Mouse (Mus musculus): ENCODE measurements around the gene Uck2. TPM values are rescaled to one million over a fixed set of nuclear protein-coding genes. Genes with fewer than 3 reads are reported as not detected.

The Uck2 gene
- polyA plus RNA-seq (2015; fragmentation: Nextera tagmentation; extraction: Ambion mirVana): 46.6 and 75.5 TPM in 2 replicates

- Histone ChIP-seq H3K4me1 (peaks cover 33% of the 10 kb centered on the region), H3K9me3 (replicated peaks) (no peaks in the 10 kb centered on the region), H3K27ac (replicated peaks) (peak within 1 kb of the TSS; percentile 96), H3K4me3 (replicated peaks) (peak within 1 kb of the TSS; percentile 81), H3K9ac (replicated peaks) (peak within 1 kb of the TSS; percentile 85), H3K36me3 (no peaks in the 10 kb centered on the region), H3K4me2 (peak within 1 kb of the TSS; percentile 72), H3K27me3 (replicated peaks) (no peaks in the 10 kb centered on the region)
- WGBS: 0% methylated on average over 2 of the region's 2 CpGs
- ATAC-seq (ENCODE audit: low FRiP score): no peak
Measured at GRCm38 (mm10) chr1:167285320-167285355, at the start of gene Uck2. Uck2 (minus strand) TSS chr1:167285320.

- no peak for ATAC-seq (ENCODE audit: low FRiP score)
- Histone ChIP-seq H3K9me3 (replicated peaks) (no peaks in the 10 kb centered on the region), H3K4me2 (no peak overlapping the region), H3K4me1 (no peaks in the 10 kb centered on the region), H3K27me3 (replicated peaks) (no peaks in the 10 kb centered on the region), H3K4me3 (replicated peaks) (no peak overlapping the region), H3K9ac (replicated peaks) (no peak overlapping the region), H3K36me3 (peaks cover 48% of the 10 kb centered on the region), H3K27ac (replicated peaks) (no peak overlapping the region)
- 92% methylated on average over 8 of the region's 8 CpGs for WGBS
Measured at GRCm38 (mm10) chr1:167331106-167331505, 46.0 kb upstream of the Uck2 start.

GRCm38 (mm10) chr1:167328776-167329175 lies 43.7 kb upstream of the Uck2 start:
- Histone ChIP-seq H3K4me2 (no peak overlapping the region), H3K9ac (replicated peaks) (no peak overlapping the region), H3K4me3 (replicated peaks) (no peak overlapping the region), H3K9me3 (replicated peaks) (no peaks in the 10 kb centered on the region), H3K27me3 (replicated peaks) (no peaks in the 10 kb centered on the region), H3K27ac (replicated peaks) (no peak overlapping the region), H3K36me3 (peaks cover 55% of the 10 kb centered on the region), H3K4me1 (no peaks in the 10 kb centered on the region)
- ATAC-seq (ENCODE audit: low FRiP score): no peak
- WGBS: 93% methylated on average over 6 of the region's 6 CpGs

- H3K4me1 ChIP-seq: no peaks in the 10 kb centered on the region
- no peak overlapping the region for H3K4me2 ChIP-seq
- peaks cover 69% of the 10 kb centered on the region for H3K36me3 ChIP-seq
- no peak overlapping the region for H3K4me3 ChIP-seq (replicated peaks)
- ATAC-seq (ENCODE audit: low FRiP score): no peak
- no peak overlapping the region for H3K27ac ChIP-seq (replicated peaks)
- no peak overlapping the region for H3K9ac ChIP-seq (replicated peaks)
- H3K9me3 ChIP-seq (replicated peaks): no peaks in the 10 kb centered on the region
- WGBS: 98% methylated on average over 6 of the region's 6 CpGs
- H3K27me3 ChIP-seq (replicated peaks): no peaks in the 10 kb centered on the region
Measured at GRCm38 (mm10) chr1:167321691-167322090, 36.6 kb upstream of the Uck2 start.

- 89% methylated on average over 4 of the region's 4 CpGs for WGBS
- peaks cover 26% of the 10 kb centered on the region for H3K36me3 ChIP-seq
- no peak overlapping the region for H3K9ac ChIP-seq (replicated peaks)
- no peak overlapping the region for H3K4me2 ChIP-seq
- H3K27ac ChIP-seq (replicated peaks): no peak overlapping the region
- H3K4me3 ChIP-seq (replicated peaks): no peak overlapping the region
- ATAC-seq (ENCODE audit: low FRiP score): no peak
- H3K9me3 ChIP-seq (replicated peaks): no peaks in the 10 kb centered on the region
- peaks cover 5% of the 10 kb centered on the region for H3K4me1 ChIP-seq
- no peaks in the 10 kb centered on the region for H3K27me3 ChIP-seq (replicated peaks)
Measured at GRCm38 (mm10) chr1:167313220-167313619, 28.1 kb upstream of the Uck2 start.

- Histone ChIP-seq H3K4me2 (no peak overlapping the region), H3K9ac (replicated peaks) (no peak overlapping the region), H3K4me3 (replicated peaks) (no peak overlapping the region), H3K27me3 (replicated peaks) (no peaks in the 10 kb centered on the region), H3K27ac (replicated peaks) (no peak overlapping the region), H3K9me3 (replicated peaks) (no peaks in the 10 kb centered on the region), H3K4me1 (peaks cover 9% of the 10 kb centered on the region), H3K36me3 (peaks cover 20% of the 10 kb centered on the region)
- ATAC-seq (ENCODE audit: low FRiP score): no peak
Measured at GRCm38 (mm10) chr1:167312367-167312766, 27.2 kb upstream of the Uck2 start.

GRCm38 (mm10) chr1:167308261-167309054 lies 23.3 kb upstream of the Uck2 start, which contains the start of gene Tmco1:
Tmco1 (plus strand) TSS chr1:167308378.
- Histone ChIP-seq H3K4me2 (peak within 1 kb of the TSS; percentile 83), H3K4me1 (peaks cover 13% of the 10 kb centered on the region), H3K27me3 (replicated peaks) (no peaks in the 10 kb centered on the region), H3K36me3 (peaks cover 6% of the 10 kb centered on the region; the same call in 1 of the 2 replicates), H3K9ac (replicated peaks) (peak within 1 kb of the TSS; percentile 86), H3K27ac (replicated peaks) (peak within 1 kb of the TSS; percentile 96), H3K4me3 (replicated peaks) (peak within 1 kb of the TSS; percentile 82), H3K9me3 (replicated peaks) (no peaks in the 10 kb centered on the region)
- peak; percentile 99 for ATAC-seq (ENCODE audit: low FRiP score)
- under 1% methylated on average over 82 of the region's 82 CpGs for WGBS

GRCm38 (mm10) chr1:167307674-167308073 lies 22.6 kb upstream of the Uck2 start:
- Histone ChIP-seq H3K9me3 (replicated peaks) (no peaks in the 10 kb centered on the region), H3K9ac (replicated peaks) (no peak overlapping the region), H3K4me1 (peaks cover 13% of the 10 kb centered on the region), H3K4me3 (replicated peaks) (peak overlapping the region; percentile 82), H3K27ac (replicated peaks) (peak overlapping the region; percentile 96; the same call in 1 of the 2 replicates), H3K4me2 (peak overlapping the region; percentile 83), H3K36me3 (peaks cover 6% of the 10 kb centered on the region; the same call in 1 of the 2 replicates), H3K27me3 (replicated peaks) (no peaks in the 10 kb centered on the region)
- WGBS: 64% methylated on average over 11 of the region's 11 CpGs
- no peak for ATAC-seq (ENCODE audit: low FRiP score)

- Histone ChIP-seq H3K27ac (replicated peaks) (no peak overlapping the region), H3K4me2 (no peak overlapping the region), H3K4me1 (peaks cover 13% of the 10 kb centered on the region), H3K4me3 (replicated peaks) (no peak overlapping the region), H3K27me3 (replicated peaks) (no peaks in the 10 kb centered on the region), H3K9ac (replicated peaks) (no peak overlapping the region), H3K36me3 (peaks cover under 1% of the 10 kb centered on the region; the same call in 1 of the 2 replicates), H3K9me3 (replicated peaks) (no peaks in the 10 kb centered on the region)
- ATAC-seq (ENCODE audit: low FRiP score): no peak
- 64% methylated on average over 5 of the region's 5 CpGs for WGBS
Measured at GRCm38 (mm10) chr1:167306451-167307240, 21.5 kb upstream of the Uck2 start.

- no peak for ATAC-seq (ENCODE audit: low FRiP score)
- no peak overlapping the region for H3K4me3 ChIP-seq (replicated peaks)
- no peak overlapping the region for H3K9ac ChIP-seq (replicated peaks)
- H3K4me2 ChIP-seq: no peak overlapping the region
- no peak overlapping the region for H3K27ac ChIP-seq (replicated peaks)
- H3K9me3 ChIP-seq (replicated peaks): no peaks in the 10 kb centered on the region
- 69% methylated on average over 7 of the region's 7 CpGs for WGBS
- H3K4me1 ChIP-seq: peaks cover 13% of the 10 kb centered on the region
- no peaks in the 10 kb centered on the region for H3K36me3 ChIP-seq
- no peaks in the 10 kb centered on the region for H3K27me3 ChIP-seq (replicated peaks)
Measured at GRCm38 (mm10) chr1:167305501-167306137, 20.5 kb upstream of the Uck2 start.

- H3K9me3 ChIP-seq (replicated peaks): no peaks in the 10 kb centered on the region
- H3K4me1 ChIP-seq: no peaks in the 10 kb centered on the region
- ATAC-seq (ENCODE audit: low FRiP score): no peak
- no peak overlapping the region for H3K4me2 ChIP-seq
- 80% methylated on average over 2 of the region's 2 CpGs for WGBS
- no peaks in the 10 kb centered on the region for H3K27me3 ChIP-seq (replicated peaks)
- H3K27ac ChIP-seq (replicated peaks): no peak overlapping the region
- no peak overlapping the region for H3K4me3 ChIP-seq (replicated peaks)
- no peaks in the 10 kb centered on the region for H3K36me3 ChIP-seq
- H3K9ac ChIP-seq (replicated peaks): no peak overlapping the region
Measured at GRCm38 (mm10) chr1:167300122-167300521, 15.0 kb upstream of the Uck2 start.

All from neural tube, embryonic 15.5 days (tissue).